Mouse (Mus musculus) embryonic facial prominence, embryonic 15.5 days (tissue): ENCODE measurements at regions not wholly inside any gene's neighbourhood (a gene's known extent, or its start where the extent isn't known, plus 50 kb on each side); places are given as distances from the start of the nearest gene placed in this dataset.

ENCODE experiments used
- ATAC-seq: fragments of 200-750 bp; cut with Nextera tagmentation; 2 replicates; pipeline ENCODE4 v1.8.0; 2017; ENCODE audit warnings: low read depth, moderate TSS enrichment; ENCODE audit not compliant: insufficient number of reproducible peaks, low FRiP score, low TSS enrichment
- H3K27ac ChIP-seq: fragments of 300-500 bp; sonication (generic); replicated peaks from 2 replicates; pipeline ENCODE4 v1.5.1; 2015; ENCODE audit warnings: mild to moderate bottlenecking, inconsistent platforms
- H3K27me3 ChIP-seq: fragments of 300-500 bp; sonication (generic); 2 replicates; pipeline ENCODE4 v1.6.1; 2015; ENCODE audit warnings: inconsistent platforms
- H3K36me3 ChIP-seq: fragments of 300-500 bp; sonication (generic); 2 replicates; pipeline ENCODE4 v1.6.1; 2015; ENCODE audit warnings: mild to moderate bottlenecking, inconsistent platforms
- H3K4me1 ChIP-seq: fragments of 300-500 bp; sonication (generic); 2 replicates; pipeline ENCODE4 v1.6.1; 2015; ENCODE audit warnings: inconsistent platforms
- H3K4me2 ChIP-seq: fragments of 300-500 bp; sonication (generic); replicated peaks from 2 replicates; pipeline ENCODE4 v1.6.1; 2015; ENCODE audit warnings: mild to moderate bottlenecking, inconsistent platforms
- H3K4me3 ChIP-seq: fragments of 300-500 bp; sonication (generic); replicated peaks from 2 replicates; pipeline ENCODE4 v1.5.1; 2015; ENCODE audit warnings: mild to moderate bottlenecking, inconsistent platforms
- H3K9ac ChIP-seq: fragments of 300-500 bp; sonication (generic); 2 replicates; pipeline ENCODE4 v1.6.1; 2015; ENCODE audit warnings: inconsistent platforms
- H3K9me3 ChIP-seq: fragments of 300-500 bp; sonication (generic); replicated peaks from 2 replicates; pipeline ENCODE4 v1.6.1; 2016; ENCODE audit warnings: inconsistent platforms
- WGBS: fragments of 180-500 bp; shearing (Covaris S2); methylation state at CpG from one replicate; pipeline ENCODE4 v1.1.7; 2015; 5-methylcytosine and 5-hydroxymethylcytosine counted together

DNA sequence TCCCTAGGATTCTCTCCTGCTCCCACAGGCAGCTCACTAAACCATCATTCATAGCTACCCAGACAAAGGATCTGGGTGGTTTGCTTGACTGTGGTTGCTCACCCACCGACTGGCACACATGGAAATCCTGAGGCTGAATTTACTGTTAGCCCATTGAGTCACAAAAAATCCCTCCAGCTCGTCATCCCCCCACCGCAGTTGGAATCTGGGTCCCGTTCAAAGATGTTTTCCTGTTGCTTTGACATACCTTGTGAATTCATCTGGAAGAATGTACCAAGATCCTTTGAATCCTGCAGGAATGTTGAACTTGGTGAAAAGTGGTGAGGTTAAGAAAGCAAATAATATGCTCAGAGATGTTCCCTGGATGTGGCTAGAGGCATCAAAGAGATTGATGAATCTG, 223.7 kb downstream of the Lyplal1 start:
- no peak overlapping the region for H3K4me3 ChIP-seq
- H3K27me3 ChIP-seq, result no peaks in the 10 kb centered on the region

DNA sequence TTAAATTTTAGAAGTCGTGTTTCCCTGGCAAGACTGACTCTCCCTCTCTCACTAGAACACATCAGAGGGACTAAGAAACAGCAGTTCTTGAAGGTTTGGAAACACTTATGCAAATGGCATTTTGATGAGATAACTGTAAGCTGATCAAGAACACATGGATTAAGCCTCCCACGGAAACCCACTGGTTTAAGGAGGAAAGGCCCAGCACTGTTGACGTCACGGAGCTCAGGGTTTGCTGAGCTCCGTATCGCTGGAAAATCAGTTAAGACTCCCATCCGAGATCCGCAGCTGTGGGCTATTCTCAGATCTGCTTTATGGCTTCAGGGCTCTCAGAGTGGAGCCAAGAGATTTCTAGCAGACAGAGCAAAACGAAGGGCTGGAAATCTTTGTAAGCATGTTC, 218.6 kb downstream of the Lyplal1 start:
- Histone ChIP-seq H3K9me3 (peaks cover 7% of the 10 kb centered on the region; the same call in 1 of the 2 replicates), H3K27me3 (no peaks in the 10 kb centered on the region), H3K27ac (peak overlapping the region; percentile 58), H3K4me1 (no peaks in the 10 kb centered on the region; the same call in 1 of the 2 replicates), H3K4me2 (no peak overlapping the region), H3K36me3 (no peaks in the 10 kb centered on the region), H3K9ac (no peak overlapping the region), H3K4me3 (no peak overlapping the region)
- WGBS, result 17% methylated on average over 9 of the region's 9 CpGs
- ATAC-seq, result peak; percentile 79

More for the DNA sequence above, 223.7 kb downstream of the Lyplal1 start:
- Histone ChIP-seq H3K4me1 (no peaks in the 10 kb centered on the region), H3K36me3 (no peaks in the 10 kb centered on the region), H3K9ac (no peak overlapping the region), H3K27ac (no peak overlapping the region), H3K4me2 (no peak overlapping the region), H3K9me3 (no peaks in the 10 kb centered on the region)
- no peak for ATAC-seq
- WGBS, result 64% methylated on average over 4 of the region's 4 CpGs

DNA sequence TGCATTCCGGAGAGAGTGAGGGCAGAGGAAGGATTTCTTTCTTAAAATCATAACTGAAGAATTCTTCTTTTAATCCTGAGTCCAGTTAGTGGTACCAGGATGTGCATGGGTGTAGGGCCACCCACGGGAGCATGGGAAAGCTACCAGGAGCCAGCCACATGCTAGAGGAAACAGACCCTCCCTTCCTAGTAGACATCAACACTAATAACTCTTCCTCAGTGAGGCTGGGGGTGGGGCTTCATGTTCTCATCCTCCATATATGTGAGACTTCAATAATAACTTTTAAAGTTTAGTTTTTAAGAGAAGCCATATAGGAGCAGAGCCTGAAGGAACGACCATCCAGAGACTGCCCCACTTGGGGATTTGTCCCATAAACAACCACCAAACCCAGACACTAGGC, 216.8 kb downstream of the Lyplal1 start:
- 81% methylated on average over 3 of the region's 3 CpGs for WGBS
- no peak for ATAC-seq

DNA sequence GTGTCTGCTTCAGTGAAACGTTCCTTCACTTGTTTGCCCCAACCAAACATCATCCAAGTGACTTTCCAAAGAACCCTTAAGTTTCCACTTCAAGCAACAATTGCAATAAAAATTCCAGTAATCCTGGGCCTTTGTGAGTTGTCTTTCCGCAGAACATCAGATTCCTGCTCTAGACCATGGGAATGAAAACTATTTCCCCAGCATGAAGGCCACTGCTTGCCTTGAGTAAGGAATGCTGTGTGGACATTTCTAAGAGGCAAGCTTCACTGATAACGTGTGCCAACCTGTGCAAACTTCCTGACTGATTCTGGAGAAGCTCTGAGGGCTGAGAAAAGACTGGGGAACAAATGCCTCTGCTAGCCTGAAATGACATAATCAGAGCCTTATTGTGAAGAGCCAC, 214.7 kb downstream of the Lyplal1 start:
- no peak overlapping the region for H3K4me2 ChIP-seq
- H3K4me1 ChIP-seq, result no peaks in the 10 kb centered on the region; the same call in 1 of the 2 replicates
- H3K9me3 ChIP-seq, result peaks cover 7% of the 10 kb centered on the region; the same call in 1 of the 2 replicates
- no peak for ATAC-seq
- no peak overlapping the region for H3K4me3 ChIP-seq
- 81% methylated on average over 3 of the region's 3 CpGs for WGBS
- no peaks in the 10 kb centered on the region for H3K27me3 ChIP-seq
- H3K27ac ChIP-seq, result no peak overlapping the region
- H3K9ac ChIP-seq, result no peak overlapping the region
- H3K36me3 ChIP-seq, result no peaks in the 10 kb centered on the region

More for the DNA sequence above, 216.8 kb downstream of the Lyplal1 start:
- Histone ChIP-seq H3K4me3 (no peak overlapping the region), H3K9ac (no peak overlapping the region), H3K27me3 (no peaks in the 10 kb centered on the region), H3K27ac (no peak overlapping the region), H3K36me3 (no peaks in the 10 kb centered on the region), H3K4me2 (no peak overlapping the region), H3K9me3 (peaks cover 7% of the 10 kb centered on the region; the same call in 1 of the 2 replicates), H3K4me1 (no peaks in the 10 kb centered on the region; the same call in 1 of the 2 replicates)

DNA sequence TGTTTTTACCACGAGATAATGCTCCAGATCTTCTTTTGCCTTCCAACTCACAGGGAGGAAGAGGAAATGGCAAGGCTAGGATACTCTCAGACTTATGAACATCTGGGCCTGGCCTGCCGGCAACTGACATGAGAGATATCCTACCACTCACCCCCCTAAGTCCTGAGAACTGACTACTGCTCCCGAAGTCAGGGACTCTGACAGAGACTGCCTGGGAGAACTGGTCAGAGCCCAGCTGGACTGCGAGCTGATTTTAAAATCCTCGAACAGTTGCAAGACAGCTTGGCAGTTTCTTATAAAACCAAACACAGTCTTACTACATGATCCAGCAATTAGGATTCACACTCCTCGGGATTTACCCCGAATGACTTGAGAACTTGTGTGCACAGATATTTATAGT, 211.4 kb downstream of the Lyplal1 start:
- 65% methylated on average over 7 of the region's 7 CpGs for WGBS
- no peaks in the 10 kb centered on the region for H3K27me3 ChIP-seq

DNA sequence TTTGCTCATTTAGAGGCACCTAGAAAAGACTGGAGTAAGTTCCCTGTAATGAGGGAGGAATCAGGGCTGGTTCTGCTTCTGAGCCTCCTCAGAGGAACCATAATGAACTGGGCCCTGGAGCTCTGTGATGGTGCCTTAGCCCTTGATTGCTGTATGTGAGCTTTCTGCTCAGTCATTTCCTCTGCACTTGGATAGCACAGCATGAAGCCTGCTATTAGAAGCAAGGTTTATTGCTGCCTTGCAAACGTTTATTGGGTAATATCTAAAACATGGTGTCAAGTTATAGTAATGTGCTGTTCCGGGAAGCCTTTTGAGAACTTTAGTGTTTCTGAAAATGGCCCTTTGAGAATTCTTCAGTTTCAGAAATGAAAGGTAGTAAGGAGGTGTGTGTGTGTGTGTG, 201.5 kb downstream of the Lyplal1 start:
- no peaks in the 10 kb centered on the region for H3K27me3 ChIP-seq
- no peaks in the 10 kb centered on the region for H3K9me3 ChIP-seq
- H3K36me3 ChIP-seq, result no peaks in the 10 kb centered on the region
- no peak overlapping the region for H3K9ac ChIP-seq
- ATAC-seq, result no peak
- no peaks in the 10 kb centered on the region for H3K4me1 ChIP-seq
- H3K4me2 ChIP-seq, result no peak overlapping the region
- H3K4me3 ChIP-seq, result no peak overlapping the region
- H3K27ac ChIP-seq, result no peak overlapping the region
- WGBS, result 56% methylated on average over 2 of the region's 2 CpGs

More for the DNA sequence above, 211.4 kb downstream of the Lyplal1 start:
- H3K4me1 ChIP-seq, result no peaks in the 10 kb centered on the region
- H3K36me3 ChIP-seq, result no peaks in the 10 kb centered on the region
- H3K9me3 ChIP-seq, result peaks cover 7% of the 10 kb centered on the region; the same call in 1 of the 2 replicates
- no peak overlapping the region for H3K27ac ChIP-seq
- no peak for ATAC-seq
- no peak overlapping the region for H3K4me2 ChIP-seq
- no peak overlapping the region for H3K4me3 ChIP-seq
- H3K9ac ChIP-seq, result no peak overlapping the region

DNA sequence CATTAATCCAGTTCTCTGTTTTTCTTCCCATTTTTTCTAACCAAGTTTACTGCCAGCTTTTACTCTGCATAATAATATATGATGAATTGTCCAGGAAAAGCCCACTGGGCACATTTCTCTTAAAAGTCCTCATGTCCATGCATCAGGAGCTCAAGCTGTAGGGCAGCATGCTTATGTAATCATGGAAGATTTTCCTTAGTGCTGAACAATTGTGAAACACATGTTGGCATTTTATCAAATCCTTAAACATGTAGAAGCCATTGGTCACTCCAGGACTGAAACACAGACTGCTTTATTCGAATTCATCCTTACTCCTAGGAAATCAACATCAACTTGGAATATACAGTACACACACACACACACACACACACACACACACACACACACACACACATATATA, 198.4 kb downstream of the Lyplal1 start:
- Histone ChIP-seq H3K36me3 (no peaks in the 10 kb centered on the region), H3K9me3 (no peaks in the 10 kb centered on the region), H3K4me2 (no peak overlapping the region), H3K4me3 (no peak overlapping the region), H3K27ac (no peak overlapping the region), H3K27me3 (no peaks in the 10 kb centered on the region), H3K4me1 (no peaks in the 10 kb centered on the region), H3K9ac (no peak overlapping the region)
- no peak for ATAC-seq
- 60% methylated on average over 1 of the region's 1 CpGs for WGBS

DNA sequence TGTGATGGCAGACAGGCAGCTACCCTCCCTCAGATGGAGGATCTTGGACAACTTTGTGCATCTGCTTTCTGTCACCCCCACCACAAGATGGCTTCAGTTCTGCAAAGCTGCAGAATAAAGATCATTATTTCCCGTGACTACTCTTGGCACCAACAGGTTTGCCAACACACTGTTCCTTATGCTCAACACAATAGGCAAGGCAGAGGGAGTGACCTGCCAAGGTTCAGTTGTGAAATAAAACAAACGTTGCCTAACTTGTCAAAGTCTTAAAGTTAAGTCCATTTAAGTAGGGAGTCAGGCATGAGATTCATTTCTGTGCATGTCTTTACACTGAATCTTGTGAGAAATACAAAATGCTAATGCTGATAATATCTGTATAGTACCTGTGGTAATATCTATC, 193.4 kb downstream of the Lyplal1 start:
- H3K4me2 ChIP-seq, result no peak overlapping the region
- no peaks in the 10 kb centered on the region for H3K4me1 ChIP-seq
- no peak for ATAC-seq
- no peak overlapping the region for H3K9ac ChIP-seq
- no peaks in the 10 kb centered on the region for H3K27me3 ChIP-seq
- H3K27ac ChIP-seq, result no peak overlapping the region
- H3K4me3 ChIP-seq, result no peak overlapping the region
- H3K36me3 ChIP-seq, result no peaks in the 10 kb centered on the region
- H3K9me3 ChIP-seq, result no peaks in the 10 kb centered on the region
- 67% methylated on average over 2 of the region's 2 CpGs for WGBS

DNA sequence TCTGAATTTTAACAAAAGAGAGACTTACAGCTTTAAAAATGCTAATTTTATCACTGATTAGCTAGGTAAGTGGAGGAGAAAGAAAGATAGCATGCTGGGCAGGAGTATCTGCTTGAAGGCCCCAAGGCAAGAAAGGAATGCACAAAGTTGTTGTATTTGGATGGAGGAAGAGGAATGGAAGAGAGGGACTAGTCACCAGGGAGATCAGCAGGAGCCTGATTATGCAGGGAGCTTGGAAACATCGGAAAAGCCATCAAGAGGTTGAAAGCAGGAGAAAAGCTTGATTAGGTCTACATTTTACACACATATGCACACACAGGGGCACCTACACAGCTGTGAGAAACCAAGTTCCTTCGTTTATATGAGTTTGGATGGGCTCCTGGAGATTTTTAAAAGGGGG, 188.1 kb downstream of the Lyplal1 start:
- H3K9ac ChIP-seq, result no peak overlapping the region
- WGBS, result 20% methylated on average over 2 of the region's 2 CpGs

DNA sequence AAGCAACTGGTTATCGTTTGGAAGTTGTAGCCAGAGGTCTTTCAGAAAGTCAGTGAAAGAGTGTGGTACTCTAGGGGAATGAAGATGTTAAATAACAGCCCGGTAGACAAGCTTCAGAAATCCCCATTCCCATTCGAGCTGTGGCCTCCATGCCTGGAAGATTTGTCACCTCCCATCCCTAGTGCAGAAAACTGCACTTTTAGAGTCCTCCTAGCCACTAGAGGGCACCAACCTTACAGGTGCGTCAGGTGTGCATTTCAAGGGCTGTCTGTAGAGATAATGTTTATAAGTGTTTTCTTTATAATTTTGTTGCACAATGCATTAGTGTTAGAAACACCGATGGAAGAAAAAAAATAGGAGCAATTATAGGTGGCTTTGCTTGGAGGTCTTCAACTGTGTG, 187.3 kb downstream of the Lyplal1 start:
- Histone ChIP-seq H3K36me3 (no peaks in the 10 kb centered on the region), H3K4me1 (no peaks in the 10 kb centered on the region), H3K27ac (no peak overlapping the region), H3K4me3 (no peak overlapping the region), H3K27me3 (no peaks in the 10 kb centered on the region), H3K9me3 (no peaks in the 10 kb centered on the region), H3K4me2 (no peak overlapping the region), H3K9ac (no peak overlapping the region)
- WGBS, result 80% methylated on average over 5 of the region's 5 CpGs
- no peak for ATAC-seq

More for the DNA sequence above, 188.1 kb downstream of the Lyplal1 start:
- Histone ChIP-seq H3K4me2 (no peak overlapping the region), H3K4me1 (no peaks in the 10 kb centered on the region), H3K4me3 (no peak overlapping the region), H3K36me3 (no peaks in the 10 kb centered on the region), H3K27me3 (no peaks in the 10 kb centered on the region), H3K27ac (no peak overlapping the region), H3K9me3 (no peaks in the 10 kb centered on the region)
- ATAC-seq, result no peak

DNA sequence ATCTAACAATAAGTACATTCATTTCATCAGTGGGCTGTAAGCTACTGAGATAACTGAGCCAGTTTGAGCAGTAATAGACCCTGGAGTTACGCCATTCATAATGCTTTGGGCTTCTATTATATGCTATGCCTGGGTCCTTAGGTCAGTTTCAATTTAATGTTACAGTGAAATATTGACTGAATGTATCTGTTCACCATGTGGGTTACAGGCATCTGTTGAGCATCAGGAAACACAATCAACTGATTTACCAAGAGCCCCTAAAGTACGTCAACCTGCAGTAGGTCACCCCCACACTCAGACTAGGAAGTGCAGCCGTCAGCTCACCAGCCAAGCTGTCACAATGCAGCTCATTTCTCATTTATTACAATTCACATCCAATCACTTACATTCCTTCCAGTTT, 183.5 kb downstream of the Lyplal1 start:
- Histone ChIP-seq H3K27ac (no peak overlapping the region), H3K4me3 (no peak overlapping the region), H3K9me3 (no peaks in the 10 kb centered on the region), H3K9ac (no peak overlapping the region), H3K36me3 (no peaks in the 10 kb centered on the region), H3K4me1 (no peaks in the 10 kb centered on the region), H3K4me2 (no peak overlapping the region), H3K27me3 (no peaks in the 10 kb centered on the region)
- ATAC-seq, result no peak
- WGBS, result 76% methylated on average over 3 of the region's 3 CpGs

DNA sequence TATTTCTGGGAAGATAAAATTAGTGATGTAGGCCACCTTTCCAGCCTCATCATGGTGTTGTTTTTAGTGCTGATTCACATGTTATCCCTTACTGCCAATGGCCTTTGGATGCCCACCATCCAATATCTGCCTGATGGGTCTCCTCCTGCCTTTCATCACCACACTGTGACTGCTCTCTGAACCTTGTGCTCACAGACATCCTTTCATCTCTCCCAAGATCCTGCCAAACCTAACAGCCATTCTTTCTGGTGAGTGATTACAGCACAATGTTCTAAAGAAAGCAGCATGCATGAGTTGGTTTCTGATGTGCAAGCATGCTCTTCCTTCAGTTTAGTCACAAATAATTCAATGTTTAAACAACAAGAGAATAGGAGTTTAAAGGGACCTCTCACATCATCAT, 180.1 kb downstream of the Lyplal1 start:
- Histone ChIP-seq H3K9ac (no peak overlapping the region), H3K36me3 (no peaks in the 10 kb centered on the region), H3K4me1 (no peaks in the 10 kb centered on the region), H3K9me3 (no peaks in the 10 kb centered on the region), H3K4me2 (no peak overlapping the region), H3K27me3 (no peaks in the 10 kb centered on the region), H3K27ac (no peak overlapping the region), H3K4me3 (no peak overlapping the region)
- ATAC-seq, result no peak
